Mouse (Mus musculus) hematopoietic stem cell, adult 5-6 weeks (primary cell): Measurements from ENCODE around the gene 2010111I01Rik. TPM values are rescaled to one million over a fixed set of nuclear protein-coding genes. Genes with fewer than 3 reads are reported as not detected.
A peak's percentile ranks its signal among the peaks of the same experiment; 100 is the strongest.

Source experiments
- ATAC-seq, 2 experiments: fragments of 125-278 bp in 1 of 2; replicated peaks in 1 of 2; 2 replicates each; pipeline ENCODE4 v1.8.0; 2016 to 2017; ENCODE audit warnings: inconsistent platforms in 2 of 2, mild to moderate bottlenecking in 2 of 2, moderate number of reproducible peaks in 2 of 2, low read depth in 1 of 2, moderate TSS enrichment in 1 of 2; ENCODE audit not compliant: low FRiP score in 2 of 2, poor library complexity in 2 of 2, severe bottlenecking in 2 of 2, insufficient read depth in 1 of 2, low TSS enrichment in 1 of 2
- total RNA-seq: library from RNA; stranded (forward); fragments of 172-1452, 232-1000 nt; gene quantifications from 2 replicates; pipeline ENCODE4 v1.2.3, GENCODE M21; 2017

The 2010111I01Rik gene
- total RNA-seq, 1 experiment from 2014 or later, result 47.1 TPM

DNA sequence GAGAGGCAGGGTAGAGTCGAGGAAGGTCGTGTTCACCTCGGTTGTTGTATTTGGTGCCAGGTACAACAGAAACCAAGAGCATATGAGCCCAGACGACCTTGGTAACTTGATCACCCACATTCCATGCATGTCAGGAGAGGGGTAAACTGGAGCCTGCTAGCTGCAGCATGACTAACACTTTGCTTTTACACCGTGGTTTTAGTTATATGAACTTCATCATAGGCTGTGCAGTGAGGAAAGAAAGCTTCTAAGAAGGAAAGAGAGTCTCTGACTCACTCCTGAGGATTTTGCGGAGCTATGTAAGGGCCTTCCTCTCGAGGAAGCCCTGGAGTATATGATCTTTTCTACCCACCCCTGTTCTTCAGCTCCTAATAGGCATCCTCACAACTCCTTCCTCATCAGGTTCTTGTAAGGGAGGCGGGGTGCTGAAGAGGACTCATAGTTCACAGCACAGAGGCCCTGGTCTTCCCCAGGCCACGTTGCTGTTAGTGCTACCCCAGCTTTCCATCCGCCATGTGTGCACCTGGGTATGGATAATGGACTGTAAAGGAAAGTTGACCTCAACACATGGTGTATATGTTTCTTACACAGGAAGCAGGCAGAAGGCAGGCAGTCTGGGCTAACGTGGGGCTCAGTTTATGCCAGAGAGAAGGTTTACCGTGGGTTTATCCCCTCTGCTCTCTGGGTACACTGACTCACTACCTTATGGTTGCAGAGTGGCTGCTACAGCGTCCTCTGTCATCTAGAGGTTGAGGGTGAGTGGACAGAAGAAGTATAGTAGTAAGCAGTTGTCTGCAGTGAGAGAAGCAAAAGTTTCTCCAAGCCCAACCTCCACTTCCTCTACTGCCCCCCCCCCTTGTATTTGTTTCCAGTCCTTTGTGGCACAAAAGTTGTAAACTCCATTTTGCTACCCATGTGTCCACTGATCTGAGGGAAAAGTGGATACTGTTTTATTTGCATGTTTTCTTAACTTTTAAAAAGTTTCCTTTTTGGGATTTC lies 222.8 kb downstream of the 2010111I01Rik start:
- peak; percentile 12 to 14; a peak in 1 of 4 replicates for ATAC-seq

DNA sequence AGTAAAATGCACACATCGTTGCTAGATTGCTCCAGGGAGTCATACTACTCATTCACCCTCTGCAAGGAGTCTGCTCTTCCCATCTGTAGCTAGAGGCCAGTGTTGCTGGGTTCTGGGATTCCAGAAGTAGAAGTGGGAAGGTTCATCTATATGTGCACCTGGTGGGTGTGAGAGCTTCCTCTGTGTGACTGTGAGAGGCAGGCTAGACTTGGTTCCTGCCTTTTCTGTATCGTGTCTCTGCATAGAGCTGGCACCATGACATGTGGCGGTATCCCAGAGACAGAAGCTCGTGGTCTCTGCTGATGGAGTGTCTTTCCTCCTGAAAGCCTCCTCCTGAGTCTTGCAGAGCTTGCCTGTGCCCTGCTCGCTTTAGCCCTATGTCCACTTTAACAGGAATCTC lies 223.6 kb downstream of the 2010111I01Rik start:
- no peak for ATAC-seq

DNA sequence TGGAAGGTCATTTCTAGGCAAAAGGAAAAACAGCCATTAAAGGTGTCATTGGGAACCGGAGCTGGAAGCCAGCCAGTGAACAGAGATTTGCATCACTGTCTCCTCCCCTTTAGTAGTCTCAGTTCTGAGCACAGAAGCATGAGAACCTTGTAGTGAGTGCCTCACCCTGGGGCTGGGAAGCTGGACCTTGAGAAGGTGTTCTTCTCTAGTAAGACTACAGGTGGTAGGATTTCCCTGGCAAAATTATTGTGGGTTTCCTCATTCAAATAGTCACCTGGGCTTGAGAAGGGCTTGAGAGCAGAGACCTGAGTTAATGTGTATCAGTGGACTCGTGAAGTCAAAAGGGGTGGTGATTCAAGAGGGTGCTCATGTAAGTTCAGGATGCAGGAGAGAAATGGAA lies 224.1 kb downstream of the 2010111I01Rik start:
- ATAC-seq, result no peak

DNA sequence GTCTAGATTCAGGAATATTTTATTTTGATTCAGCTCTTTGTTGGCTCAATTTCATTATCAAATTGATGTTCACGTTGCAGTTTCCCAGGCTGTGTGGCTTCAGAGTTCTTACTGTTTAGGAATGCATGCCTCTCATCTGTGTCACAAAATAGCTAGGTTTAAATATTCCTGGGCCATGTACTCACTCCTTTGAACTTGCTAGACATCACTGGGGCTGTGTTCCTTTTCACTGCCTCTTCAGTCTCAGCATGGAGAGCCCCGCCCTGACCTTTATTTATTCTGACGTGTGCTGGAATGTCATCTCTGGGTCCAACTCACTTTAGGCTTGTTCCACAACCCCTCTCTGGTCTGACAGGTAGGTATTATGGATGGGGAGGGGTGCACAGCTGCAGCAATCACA lies 228.7 kb downstream of the 2010111I01Rik start:
- no peak for ATAC-seq

DNA sequence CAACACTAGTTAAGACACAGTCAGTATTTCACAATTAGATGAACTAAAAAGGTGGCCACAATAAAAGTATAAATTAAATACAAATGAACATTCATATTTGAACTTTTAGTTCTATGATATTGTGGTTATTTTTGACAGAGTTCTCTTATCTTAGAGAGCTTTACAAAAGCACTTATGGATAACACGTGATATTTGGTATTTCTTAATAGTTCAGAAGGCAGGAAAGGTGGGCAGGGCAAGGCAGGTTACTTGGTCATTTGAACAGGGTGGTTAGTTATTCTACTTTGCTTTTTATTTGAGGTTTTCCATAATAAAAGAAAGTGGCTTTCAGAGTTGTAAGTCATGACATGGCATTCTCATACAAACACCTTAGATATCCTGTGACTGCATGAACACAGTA lies 233.3 kb downstream of the 2010111I01Rik start:
- no peak for ATAC-seq

DNA sequence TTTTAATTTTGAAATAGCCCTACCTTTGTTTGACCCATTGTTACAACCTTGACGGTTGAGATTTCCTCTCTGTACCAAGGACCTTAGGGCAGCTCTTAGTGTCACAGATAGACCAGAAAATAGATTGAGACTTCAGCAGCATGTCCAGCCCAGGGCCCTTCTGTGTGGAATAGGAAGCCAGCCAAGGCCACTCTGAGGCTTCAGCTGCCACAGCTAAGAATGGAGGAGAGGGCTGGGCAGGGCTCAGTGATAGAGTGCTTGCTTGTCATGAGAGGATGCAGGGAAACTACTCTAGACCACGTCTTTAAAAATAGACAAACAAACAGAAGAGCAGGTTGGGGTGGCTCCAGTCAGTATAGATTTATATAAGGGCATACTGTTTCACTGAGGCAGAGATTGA lies 234.9 kb downstream of the 2010111I01Rik start:
- no peak for ATAC-seq

DNA sequence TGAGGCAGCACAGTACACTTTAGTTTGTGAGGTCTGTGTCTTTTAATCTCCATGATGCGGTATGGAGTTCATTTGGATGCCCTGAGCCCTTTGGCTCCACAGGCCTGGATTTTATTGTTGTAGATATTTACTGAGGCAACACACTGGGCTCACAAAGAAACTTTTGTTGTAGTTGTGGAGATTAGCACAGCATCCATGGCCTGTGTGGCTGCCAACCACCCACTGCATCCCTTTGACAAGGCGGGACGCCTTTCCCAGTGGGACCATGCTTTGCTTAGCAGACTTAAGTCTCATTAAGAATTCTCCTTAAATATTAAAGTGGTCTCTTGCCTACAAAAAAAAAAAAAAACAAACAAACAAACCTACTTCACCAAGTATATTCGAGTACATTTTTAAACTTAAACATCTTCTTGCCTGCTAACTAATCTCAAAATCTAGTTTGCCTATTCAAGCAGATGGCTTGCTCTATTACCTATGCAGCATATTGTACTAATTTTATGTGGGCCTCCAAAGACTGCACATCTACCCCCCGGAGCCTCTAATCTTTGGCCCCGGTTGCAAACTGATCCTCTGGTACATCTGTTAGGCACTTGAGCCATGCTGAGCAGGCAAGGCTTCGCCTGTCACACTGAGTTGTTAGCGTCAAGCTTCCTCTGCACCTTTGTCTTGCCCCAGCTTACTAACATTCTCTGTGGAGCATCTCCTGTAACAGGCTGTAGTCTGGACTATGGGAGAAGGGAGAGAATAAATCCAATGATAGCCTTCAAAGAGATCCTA lies 239.0 kb downstream of the 2010111I01Rik start:
- no peak for ATAC-seq

DNA sequence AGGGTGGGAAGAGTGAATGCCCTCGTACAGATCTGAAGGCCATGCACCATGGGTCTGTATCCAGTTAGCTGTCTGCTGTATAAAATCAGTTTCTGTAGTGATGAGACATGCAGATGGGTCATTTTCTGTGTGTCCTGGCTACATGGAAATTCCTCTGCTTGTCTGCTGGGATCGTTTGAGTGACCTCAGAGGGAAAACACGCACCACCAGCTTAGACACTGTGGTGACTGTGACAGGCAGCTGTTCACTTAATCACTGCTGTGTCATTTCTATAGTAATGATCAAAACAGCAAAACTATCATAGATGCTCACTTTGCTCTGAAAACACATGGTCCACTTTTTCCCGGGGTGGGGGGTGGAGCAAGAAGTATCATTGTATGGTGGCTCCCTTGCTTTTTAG lies 241.1 kb downstream of the 2010111I01Rik start:
- ATAC-seq, result no peak

DNA sequence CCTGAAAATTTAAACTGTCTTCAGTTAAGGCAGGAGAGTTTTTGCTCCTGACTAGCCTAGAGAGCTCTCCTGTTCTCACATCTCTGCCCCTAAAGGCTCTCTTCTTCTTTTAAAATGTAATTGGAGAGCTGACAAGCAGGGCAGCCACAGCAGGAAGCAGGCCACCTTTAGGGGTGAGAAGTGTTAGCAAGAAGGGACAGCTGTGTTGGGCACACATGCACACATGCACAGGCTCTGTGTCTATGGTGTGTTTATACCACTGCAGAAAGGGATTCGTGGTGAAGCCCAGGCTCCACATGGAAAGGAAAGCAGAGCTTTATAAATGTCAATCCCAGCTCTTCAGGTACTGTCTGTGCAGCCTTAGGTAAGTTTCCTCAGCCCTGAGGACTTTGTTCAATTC lies 241.7 kb downstream of the 2010111I01Rik start:
- no peak for ATAC-seq

DNA sequence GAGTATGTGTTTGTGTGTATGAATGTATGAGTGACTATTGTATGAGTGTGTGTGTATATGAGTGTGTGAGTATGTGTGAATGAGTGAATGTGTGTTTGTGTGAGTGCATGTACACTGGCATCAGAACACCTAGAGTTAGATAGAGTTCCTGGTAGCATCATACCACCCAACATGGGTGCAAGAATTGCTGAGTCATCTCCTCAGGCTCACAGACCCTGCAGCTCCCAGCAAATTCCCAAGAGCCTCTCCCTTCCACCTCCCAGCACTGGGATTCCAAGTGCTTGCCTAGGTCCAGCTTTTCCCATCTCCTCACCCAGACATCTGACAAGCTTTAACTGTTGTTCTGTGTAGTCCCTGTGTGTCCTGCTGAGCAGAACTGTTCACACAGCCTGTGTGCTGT lies 251.8 kb downstream of the 2010111I01Rik start:
- no peak for ATAC-seq

DNA sequence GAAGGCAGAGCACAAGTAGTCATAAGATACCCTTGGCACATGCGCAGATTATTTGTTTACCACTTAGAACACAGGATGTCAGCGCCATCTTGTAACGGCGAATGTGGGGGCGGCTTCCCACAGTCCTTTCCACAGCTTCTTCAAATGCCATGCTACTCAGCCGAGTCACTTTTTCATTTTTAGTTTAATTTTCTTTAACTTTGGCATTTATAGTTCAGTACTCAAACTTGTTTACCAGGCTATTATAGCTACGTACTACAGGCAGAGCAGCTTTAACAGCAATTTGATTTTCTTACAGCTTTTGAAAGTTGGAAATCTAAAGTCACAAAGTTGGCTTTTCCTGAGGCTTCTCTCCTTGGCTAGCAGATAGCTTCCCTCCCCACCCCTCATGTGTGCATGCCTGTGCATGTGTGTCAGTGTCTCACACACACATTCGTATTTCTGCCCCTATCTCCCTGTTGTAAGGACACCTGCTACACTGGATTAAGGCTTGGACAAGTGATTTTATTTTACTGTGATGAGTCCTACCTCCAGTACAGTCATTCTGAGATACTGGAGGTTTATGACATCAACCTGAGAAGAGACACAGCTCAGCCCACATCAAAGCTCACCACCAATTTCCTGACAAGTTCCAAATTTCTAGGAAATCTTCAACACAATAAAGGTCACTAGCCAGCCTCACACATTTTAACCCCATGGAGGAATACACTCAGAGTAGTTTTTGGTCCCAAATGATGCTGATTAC lies 258.5 kb downstream of the 2010111I01Rik start:
- no peak for ATAC-seq

DNA sequence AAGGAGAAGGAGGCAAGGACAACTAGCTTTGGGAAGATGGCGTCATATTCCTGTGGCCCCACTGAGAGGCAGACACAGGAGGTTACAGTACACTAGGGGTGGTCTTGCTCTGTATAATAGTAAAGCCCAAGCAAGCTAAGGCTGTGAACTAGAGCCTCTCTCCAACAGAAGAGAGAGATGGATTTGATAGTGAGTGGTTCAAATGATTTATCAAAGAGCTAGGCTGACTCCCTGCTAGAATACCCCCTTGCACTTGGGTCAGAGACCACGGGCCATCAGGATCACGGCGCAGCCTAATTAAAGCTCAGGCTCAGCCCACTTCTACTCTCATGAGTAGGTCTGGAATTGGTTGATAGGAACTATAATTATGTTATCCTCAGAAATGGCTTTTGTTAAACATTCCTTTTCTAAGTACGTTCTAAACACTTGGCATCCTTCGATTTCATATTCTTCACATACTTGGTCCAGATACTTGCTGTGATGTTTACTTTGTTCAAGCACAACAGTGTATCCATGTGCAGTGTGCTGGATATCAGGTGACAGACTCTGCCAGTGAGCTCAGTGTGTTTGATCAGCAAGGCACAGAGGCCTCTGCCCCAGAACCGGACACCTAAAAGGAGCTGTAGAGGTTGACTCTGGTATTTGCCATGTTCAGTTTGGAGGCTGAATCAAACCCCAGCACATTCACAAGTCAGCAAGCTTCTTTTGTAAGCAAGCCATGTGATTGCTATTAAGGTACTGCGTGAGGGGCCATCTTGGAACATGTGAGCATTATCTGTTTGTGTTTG lies 261.3 kb downstream of the 2010111I01Rik start:
- no peak for ATAC-seq

DNA sequence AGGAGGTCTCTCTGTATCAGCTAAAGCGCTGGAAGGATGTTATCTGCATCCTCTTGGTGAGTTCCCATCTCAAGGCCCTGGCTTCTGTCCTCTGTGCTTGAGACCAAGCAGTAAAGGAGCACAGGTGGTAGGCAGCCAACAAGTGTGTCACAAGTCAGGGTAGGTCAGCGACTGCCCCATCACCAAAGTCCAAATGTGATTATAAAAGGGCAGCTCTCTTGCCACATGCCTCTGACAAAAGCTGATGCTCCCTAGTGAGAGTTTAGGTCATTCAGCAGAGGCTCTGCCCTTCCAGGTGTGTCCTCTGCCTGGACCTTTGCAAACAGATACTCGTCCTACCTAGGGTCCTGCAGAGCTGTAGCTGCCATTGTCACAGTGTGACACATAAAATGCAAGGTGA lies 263.1 kb downstream of the 2010111I01Rik start:
- ATAC-seq, result no peak

DNA sequence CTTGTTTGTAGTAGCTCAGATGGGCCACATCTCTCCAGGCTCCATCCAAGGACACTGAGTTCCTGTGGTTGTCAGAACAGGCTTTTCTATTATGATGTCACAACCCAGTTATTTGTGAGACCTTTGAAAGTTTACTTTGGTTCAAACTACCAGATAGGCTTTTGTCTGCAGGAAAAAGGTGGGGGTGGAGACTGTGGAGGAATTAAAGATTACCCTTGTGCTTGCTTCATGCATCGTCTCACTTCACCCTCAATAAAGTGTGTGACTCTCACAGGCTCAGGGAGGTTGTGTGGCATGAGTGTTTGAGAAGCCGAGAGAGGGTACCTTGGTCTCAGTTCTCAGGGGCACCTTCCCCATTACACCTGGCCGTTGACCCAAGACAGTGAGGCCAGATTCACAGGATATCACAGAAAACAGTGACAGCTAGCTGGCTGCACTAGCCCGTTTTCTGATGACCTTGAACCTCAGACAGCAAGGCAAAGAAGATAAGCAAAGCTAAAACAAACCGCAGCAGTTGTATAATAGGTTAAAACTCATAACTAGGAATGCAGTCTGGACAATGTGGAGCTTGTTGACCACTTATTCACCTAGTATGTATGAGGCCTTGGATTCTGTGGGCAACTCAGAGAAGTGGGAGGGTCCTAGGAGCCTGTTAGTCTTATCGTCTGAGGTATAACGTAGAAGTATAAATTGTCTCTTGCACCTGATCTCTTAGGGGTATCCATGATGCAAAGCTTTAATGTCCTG lies 266.4 kb downstream of the 2010111I01Rik start:
- no peak for ATAC-seq

DNA sequence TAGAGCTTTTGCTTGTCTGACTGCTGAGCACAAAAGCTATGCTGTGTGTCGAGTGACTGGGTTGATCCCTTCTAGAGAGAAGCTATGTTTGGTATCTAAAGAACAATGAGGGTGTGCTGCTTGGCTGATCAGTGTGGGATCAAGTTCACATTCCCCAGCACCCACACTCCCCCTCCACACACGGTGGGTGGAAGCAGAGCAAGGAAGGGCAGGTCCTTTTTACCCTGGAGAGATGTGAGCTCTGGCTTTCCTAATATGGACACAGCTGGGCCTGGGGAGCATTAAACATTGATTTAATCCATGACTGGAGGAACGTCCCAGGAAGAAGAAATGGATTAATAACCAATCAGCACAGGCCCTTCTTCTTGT lies 267.0 kb downstream of the 2010111I01Rik start:
- no peak for ATAC-seq

DNA sequence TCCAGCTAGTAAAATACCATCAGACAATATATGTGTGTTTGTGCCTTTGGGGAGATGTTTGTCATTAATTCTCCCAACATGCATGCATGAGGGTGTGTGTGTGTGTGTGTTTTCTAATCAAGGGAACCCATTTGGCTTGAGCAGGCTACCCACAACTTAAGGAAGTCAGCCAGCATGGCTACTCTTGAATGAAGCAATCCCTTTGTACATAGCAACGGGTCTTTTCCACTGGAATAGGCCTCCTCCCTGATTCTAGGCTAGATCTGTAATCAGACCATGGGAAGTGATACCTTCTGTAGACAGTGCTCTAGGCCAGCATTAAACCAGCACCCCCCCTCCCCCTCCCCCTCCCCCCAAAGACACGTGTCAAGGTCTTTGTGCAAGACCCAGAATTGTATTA lies 267.9 kb downstream of the 2010111I01Rik start:
- ATAC-seq, result no peak
